Mouse (Mus musculus) liver, postnatal 0 days (tissue): ENCODE measurements around the gene Emp1.

Experiments
- CTCF ChIP-seq: sonication (generic); IDR thresholded peaks from 2 replicates; pipeline ENCODE4 v1.5.1; 2016; ENCODE audit warnings: antibody characterized with exemption, low read depth
- EP300 ChIP-seq: IDR thresholded peaks from 2 replicates; pipeline ENCODE4 v1.6.1; 2016; ENCODE audit warnings: antibody characterized with exemption, low read depth, mild to moderate bottlenecking

DNA sequence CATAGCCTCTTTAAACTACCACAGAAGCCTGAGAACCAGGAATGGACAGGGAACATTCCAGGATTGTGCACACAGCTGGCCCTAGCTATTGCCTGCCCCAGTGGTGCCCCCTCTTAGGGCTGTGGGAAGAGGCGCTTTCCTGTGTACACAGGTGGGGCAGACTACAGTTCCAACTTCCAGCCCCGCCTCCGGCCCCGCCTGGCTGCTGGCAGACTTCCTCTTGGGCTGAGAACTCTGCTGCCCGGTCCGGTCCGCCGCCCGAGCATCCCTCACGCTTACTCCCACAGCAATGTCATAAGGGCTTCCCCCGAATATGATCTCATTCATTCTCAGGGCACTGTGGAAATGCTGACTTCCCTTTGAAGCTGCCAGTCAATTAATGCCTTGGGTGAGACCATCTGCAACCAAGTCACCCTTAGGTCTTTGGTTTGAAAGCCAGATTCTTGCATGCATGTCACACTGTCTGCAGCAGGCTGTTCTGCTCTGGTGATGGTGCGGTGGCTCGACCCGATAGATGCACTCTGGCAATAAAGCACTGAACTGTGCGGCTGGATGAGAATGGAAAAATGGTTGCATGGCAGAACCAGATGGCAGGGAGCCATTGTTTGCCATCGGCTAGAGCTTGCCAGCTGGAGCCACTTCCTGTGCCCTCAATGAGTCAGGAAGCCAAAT, 38.9 kb upstream of the Emp1 start:
- TF ChIP-seq CTCF (no peak), EP300 (no peak)
